Mouse (Mus musculus) hindbrain, embryonic 13.5 days (tissue): Measurements from ENCODE around the gene Creg2. TPM values are rescaled to one million over a fixed set of nuclear protein-coding genes. Genes with fewer than 3 reads are reported as not detected.
"Not testable (repeated sequence)": the region's sequence is repeated elsewhere in the genome, so short reads cannot be mapped to it uniquely, and the experiment has no call there.

Experiments
- ATAC-seq: fragments of 200-750 bp; cut with Nextera tagmentation; 2 replicates; pipeline ENCODE4 v1.8.0; 2017; ENCODE audit warnings: moderate TSS enrichment; ENCODE audit not compliant: low FRiP score
- H3K27ac ChIP-seq: fragments of 300-500 bp; sonication (generic); 2 replicates; pipeline ENCODE4 v1.5.1; 2015; ENCODE audit warnings: inconsistent platforms, mild to moderate bottlenecking, moderate library complexity
- H3K27me3 ChIP-seq: fragments of 300-500 bp; sonication (generic); 2 replicates; pipeline ENCODE4 v1.6.1; 2015; ENCODE audit warnings: mild to moderate bottlenecking, inconsistent platforms
- H3K36me3 ChIP-seq: fragments of 300-500 bp; sonication (generic); 2 replicates; pipeline ENCODE4 v1.6.1; 2015; ENCODE audit warnings: mild to moderate bottlenecking, inconsistent platforms
- H3K4me1 ChIP-seq: fragments of 300-500 bp; sonication (generic); replicated peaks from 2 replicates; pipeline ENCODE4 v1.6.1; 2015; ENCODE audit warnings: inconsistent platforms
- H3K4me2 ChIP-seq: fragments of 300-500 bp; sonication (generic); 2 replicates; pipeline ENCODE4 v1.6.1; 2015; ENCODE audit warnings: inconsistent platforms, mild to moderate bottlenecking, moderate library complexity
- H3K4me3 ChIP-seq: fragments of 300-500 bp; sonication (generic); 2 replicates; pipeline ENCODE4 v1.5.1; 2015; ENCODE audit warnings: mild to moderate bottlenecking, inconsistent platforms
- H3K9ac ChIP-seq: fragments of 300-500 bp; sonication (generic); 2 replicates; pipeline ENCODE4 v1.6.1; 2015; ENCODE audit warnings: mild to moderate bottlenecking, inconsistent platforms
- H3K9me3 ChIP-seq: fragments of 300-500 bp; sonication (generic); 2 replicates; pipeline ENCODE4 v1.6.1; 2016; ENCODE audit warnings: inconsistent platforms
- WGBS: fragments of 180-500 bp; shearing (Covaris S2); methylation state at CpG from one replicate; pipeline ENCODE4 v1.1.7; 2015; 5-methylcytosine and 5-hydroxymethylcytosine counted together
- polyA plus RNA-seq: library from polyadenylated mRNA; unstranded; fragments of >200 nt; fragmentation: Nextera tagmentation; extraction: Ambion mirVana; gene quantifications from 2 replicates; pipeline ENCODE4 v1.2.1, GENCODE M21; 2015

Gene Creg2
- polyA plus RNA-seq, 1 experiment from 2014 or later = 4.8 TPM

DNA sequence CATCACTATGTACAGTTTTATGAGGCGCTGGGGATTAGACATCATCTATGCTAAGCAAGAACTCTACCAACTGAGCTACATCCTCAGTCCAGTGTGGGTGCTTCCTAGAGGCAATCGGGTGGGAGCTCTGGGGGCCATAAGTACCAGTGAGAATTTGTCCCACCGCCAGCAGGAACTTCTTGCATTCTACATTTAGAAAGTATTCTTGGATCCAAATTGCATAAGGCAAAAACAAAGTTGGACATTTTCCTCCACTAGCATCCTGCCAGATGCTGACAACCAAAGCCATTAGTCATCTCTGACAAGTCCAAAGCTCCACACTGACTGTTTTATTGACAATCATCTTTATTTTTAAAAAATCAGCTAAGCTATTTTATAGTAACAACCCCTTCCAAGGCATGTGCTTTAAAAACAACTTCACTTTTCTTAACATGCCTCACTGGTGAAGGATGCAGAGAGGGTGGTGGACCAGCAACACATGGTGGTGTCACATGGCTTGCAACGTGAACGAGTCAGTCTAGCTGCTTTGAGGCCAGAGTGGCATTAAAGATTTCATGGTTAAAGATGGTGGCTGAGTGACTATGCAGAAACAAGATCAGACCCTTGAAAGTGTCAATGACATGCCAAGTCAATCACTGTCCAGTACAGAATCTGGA, 25.1 kb upstream of the Creg2 start:
- 90% methylated on average over 5 of the region's 5 CpGs for WGBS
- Histone ChIP-seq H3K4me2 (no peak overlapping the region), H3K27me3 (no peaks in the 10 kb centered on the region), H3K27ac (no peak overlapping the region), H3K9ac (no peak overlapping the region), H3K9me3 (no peaks in the 10 kb centered on the region), H3K4me3 (no peak overlapping the region), H3K4me1 (no peaks in the 10 kb centered on the region; the same call in 1 of the 2 replicates), H3K36me3 (no peaks in the 10 kb centered on the region)
- no peak for ATAC-seq

DNA sequence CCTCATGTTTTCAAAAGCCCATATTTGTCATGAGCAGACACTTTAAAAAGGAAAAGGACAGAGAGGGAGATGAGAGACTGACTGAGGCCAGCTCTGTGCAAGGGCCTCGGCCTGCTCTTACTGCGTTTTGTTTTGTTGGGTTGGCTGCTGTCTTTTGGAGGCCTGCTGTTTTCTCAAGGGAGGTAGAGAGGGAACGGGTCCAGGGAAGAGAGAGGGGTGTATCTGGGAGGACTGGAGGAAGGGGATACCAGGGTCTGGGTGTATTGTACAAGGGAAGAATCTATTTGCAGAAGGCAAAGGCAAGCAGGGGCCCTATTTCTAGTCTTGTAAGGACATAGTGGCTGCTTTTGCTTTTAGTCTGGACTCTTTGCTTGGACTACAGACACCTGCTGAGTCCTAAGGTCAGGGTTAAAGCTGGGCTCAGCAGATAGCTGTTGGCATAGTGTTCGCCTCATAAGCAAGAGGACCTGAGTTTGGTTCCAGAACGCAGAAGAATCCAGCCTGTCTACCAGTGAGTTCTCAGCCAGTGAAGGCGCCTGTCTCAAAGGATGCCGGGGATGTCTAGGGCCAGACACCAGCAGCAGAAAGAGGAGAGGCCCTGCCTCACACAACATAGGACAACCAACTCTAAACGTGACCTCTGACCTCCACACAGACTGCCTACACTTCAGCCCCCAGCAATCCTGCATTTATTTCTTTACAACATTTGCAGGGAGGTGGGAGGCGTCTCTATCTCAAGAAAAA, 21.3 kb upstream of the Creg2 start:
- no peaks in the 10 kb centered on the region for H3K9me3 ChIP-seq
- no peak overlapping the region for H3K9ac ChIP-seq
- no peak overlapping the region for H3K4me3 ChIP-seq
- no peak overlapping the region for H3K27ac ChIP-seq
- no peaks in the 10 kb centered on the region for H3K36me3 ChIP-seq
- H3K27me3 ChIP-seq = no peaks in the 10 kb centered on the region
- ATAC-seq = no peak
- H3K4me1 ChIP-seq = no peaks in the 10 kb centered on the region; the same call in 1 of the 2 replicates
- H3K4me2 ChIP-seq = no peak overlapping the region
- 76% methylated on average over 9 of the region's 9 CpGs for whole genome bisulfite sequencing

GRCm38 (mm10) chr1:39670211-39670935, 19.1 kb upstream of the Creg2 start:
- 92% methylated on average over 17 of the region's 17 CpGs for WGBS
- ATAC-seq = no peak

DNA sequence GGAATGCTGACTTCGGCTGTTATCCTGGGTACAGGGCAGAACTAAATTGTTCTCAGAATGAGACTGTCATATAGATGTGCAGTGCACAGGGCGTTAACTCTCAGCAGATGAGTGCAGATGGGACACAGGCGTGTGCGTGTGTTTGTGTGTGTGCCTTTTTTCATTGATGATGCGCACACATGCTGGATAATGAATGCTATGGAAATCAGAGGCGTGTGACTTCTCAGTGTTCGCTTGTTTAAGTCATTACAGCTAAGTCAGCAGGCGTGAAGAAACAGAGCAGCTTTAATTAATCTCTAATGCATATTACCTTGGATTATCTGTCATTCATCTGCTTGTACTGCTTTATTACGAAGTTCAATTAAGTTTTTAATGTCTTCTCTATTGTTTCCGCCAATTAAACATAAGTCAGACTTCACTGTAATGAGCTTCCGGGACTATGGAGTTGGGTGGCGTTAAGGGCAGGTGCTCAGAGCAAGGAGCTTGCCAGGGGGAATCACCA, 15.5 kb upstream of the Creg2 start:
- ATAC-seq = peak; percentile 67
- WGBS = 52% methylated on average over 12 of the region's 12 CpGs

More at GRCm38 (mm10) chr1:39670211-39670935, 19.1 kb upstream of the Creg2 start:
- H3K27me3 ChIP-seq = no peaks in the 10 kb centered on the region
- no peaks in the 10 kb centered on the region for H3K36me3 ChIP-seq
- H3K9me3 ChIP-seq = no peaks in the 10 kb centered on the region
- peaks cover 6% of the 10 kb centered on the region; the same call in 1 of the 2 replicates for H3K4me1 ChIP-seq
- H3K9ac ChIP-seq = no peak overlapping the region
- no peak overlapping the region for H3K27ac ChIP-seq
- no peak overlapping the region for H3K4me3 ChIP-seq
- H3K4me2 ChIP-seq = no peak overlapping the region

GRCm38 (mm10) chr1:39664039-39664625, 12.9 kb upstream of the Creg2 start:
- 85% methylated on average over 7 of the region's 7 CpGs for WGBS

More for the DNA sequence above, 15.5 kb upstream of the Creg2 start:
- no peak overlapping the region; the same call in 1 of the 2 replicates for H3K27ac ChIP-seq
- H3K27me3 ChIP-seq = no peaks in the 10 kb centered on the region
- H3K4me2 ChIP-seq = no peak overlapping the region
- H3K9ac ChIP-seq = no peak overlapping the region
- H3K36me3 ChIP-seq = no peaks in the 10 kb centered on the region
- peaks cover 10% of the 10 kb centered on the region; the same call in 1 of the 2 replicates for H3K4me1 ChIP-seq
- H3K4me3 ChIP-seq = no peak overlapping the region
- H3K9me3 ChIP-seq = no peaks in the 10 kb centered on the region

DNA sequence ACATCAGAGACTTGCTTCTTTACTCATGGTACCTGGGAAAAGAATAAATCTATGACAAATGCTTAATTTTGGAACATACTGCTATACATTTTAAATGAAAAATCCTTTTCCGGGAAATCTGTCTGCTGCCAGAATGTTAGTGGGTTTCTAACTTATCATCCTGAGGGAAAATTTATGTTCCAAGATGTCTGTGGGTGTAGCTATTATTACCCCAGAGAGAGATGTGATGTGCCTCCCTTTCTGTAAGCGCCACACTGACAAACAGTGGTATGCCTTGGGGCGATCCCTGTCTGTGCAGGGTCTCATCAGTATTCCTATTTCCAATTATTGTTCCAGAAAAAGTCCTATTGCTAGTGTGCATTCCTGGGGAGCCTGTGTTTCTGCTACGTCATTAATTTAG, 11.8 kb upstream of the Creg2 start:
- H3K36me3 ChIP-seq = no peaks in the 10 kb centered on the region
- H3K4me1 ChIP-seq = peaks cover 10% of the 10 kb centered on the region; the same call in 1 of the 2 replicates
- WGBS = 67% methylated on average over 4 of the region's 4 CpGs
- H3K4me2 ChIP-seq = no peak overlapping the region
- H3K27ac ChIP-seq = no peak overlapping the region
- H3K27me3 ChIP-seq = no peaks in the 10 kb centered on the region
- ATAC-seq = no peak
- H3K9ac ChIP-seq = no peak overlapping the region
- peaks cover 4% of the 10 kb centered on the region; the same call in 1 of the 2 replicates for H3K9me3 ChIP-seq
- no peak overlapping the region for H3K4me3 ChIP-seq

More at GRCm38 (mm10) chr1:39664039-39664625, 12.9 kb upstream of the Creg2 start:
- Histone ChIP-seq H3K36me3 (no peaks in the 10 kb centered on the region), H3K4me2 (no peak overlapping the region), H3K27me3 (no peaks in the 10 kb centered on the region), H3K4me3 (no peak overlapping the region), H3K9ac (no peak overlapping the region), H3K27ac (no peak overlapping the region), H3K4me1 (peaks cover 10% of the 10 kb centered on the region; the same call in 1 of the 2 replicates), H3K9me3 (no peaks in the 10 kb centered on the region)
- no peak for ATAC-seq

DNA sequence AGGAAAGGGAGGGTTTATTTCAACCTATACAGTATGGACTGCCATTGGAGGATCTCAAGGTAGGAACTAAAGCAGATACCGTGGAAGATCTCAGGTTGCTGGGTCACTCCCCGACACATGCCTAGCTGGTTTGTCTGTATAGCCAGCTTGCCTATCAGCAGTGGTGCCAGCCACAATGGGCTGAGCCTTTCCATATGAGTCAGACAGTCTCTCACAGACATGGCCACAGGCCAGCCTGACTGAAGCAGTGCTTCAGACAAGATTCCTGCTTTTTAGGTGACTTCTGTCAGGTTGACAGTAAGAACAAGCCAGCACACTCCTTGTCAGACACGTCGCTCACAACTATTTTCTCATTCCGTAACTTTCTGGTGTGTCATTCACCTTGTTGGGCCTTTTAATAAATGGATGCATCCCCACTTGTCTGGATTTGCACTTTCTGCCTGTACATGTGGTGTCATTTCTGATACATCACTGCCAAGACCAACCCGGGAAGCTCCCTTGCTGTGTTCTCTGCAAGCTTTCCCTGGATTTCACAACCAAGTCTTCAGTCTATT, 5.8 kb upstream of the Creg2 start:
- H3K27ac ChIP-seq = no peak overlapping the region
- H3K4me1 ChIP-seq = no peaks in the 10 kb centered on the region
- no peaks in the 10 kb centered on the region for H3K36me3 ChIP-seq
- 91% methylated on average over 6 of the region's 6 CpGs for WGBS
- H3K9ac ChIP-seq = no peak overlapping the region
- no peak overlapping the region for H3K4me2 ChIP-seq
- no peak for ATAC-seq
- H3K27me3 ChIP-seq = peaks cover 10% of the 10 kb centered on the region; the same call in 1 of the 2 replicates
- peaks cover 4% of the 10 kb centered on the region; the same call in 1 of the 2 replicates for H3K9me3 ChIP-seq
- no peak overlapping the region for H3K4me3 ChIP-seq

DNA sequence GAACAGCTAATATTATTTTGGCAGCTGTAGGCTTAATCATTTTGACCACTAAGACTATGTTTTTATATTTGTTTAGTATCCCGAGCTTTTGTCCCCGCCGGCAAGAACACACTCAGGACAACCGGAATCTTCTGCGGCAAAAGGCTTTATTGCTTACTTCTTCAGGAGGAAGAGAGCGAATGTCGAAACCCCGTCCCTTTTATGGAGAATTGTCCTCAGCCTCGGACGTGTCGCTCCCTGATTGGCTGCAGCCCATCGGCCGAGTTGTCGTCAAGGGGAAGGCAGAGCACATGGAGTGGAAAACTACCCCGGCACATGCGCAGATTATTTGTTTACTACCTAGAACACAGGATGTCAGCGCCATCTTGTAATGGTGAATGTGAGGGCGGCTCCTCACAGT, 3.6 kb upstream of the Creg2 start:
- not testable (repeated sequence) for H3K4me3 ChIP-seq, H3K9me3 ChIP-seq, H3K27ac ChIP-seq, H3K4me2 ChIP-seq, H3K9ac ChIP-seq, H3K36me3 ChIP-seq, ATAC-seq
- H3K27me3 ChIP-seq = peaks cover 24% of the 10 kb centered on the region
- peaks cover 13% of the 10 kb centered on the region for H3K4me1 ChIP-seq
- 91% methylated on average over 18 of the region's 18 CpGs for WGBS

DNA sequence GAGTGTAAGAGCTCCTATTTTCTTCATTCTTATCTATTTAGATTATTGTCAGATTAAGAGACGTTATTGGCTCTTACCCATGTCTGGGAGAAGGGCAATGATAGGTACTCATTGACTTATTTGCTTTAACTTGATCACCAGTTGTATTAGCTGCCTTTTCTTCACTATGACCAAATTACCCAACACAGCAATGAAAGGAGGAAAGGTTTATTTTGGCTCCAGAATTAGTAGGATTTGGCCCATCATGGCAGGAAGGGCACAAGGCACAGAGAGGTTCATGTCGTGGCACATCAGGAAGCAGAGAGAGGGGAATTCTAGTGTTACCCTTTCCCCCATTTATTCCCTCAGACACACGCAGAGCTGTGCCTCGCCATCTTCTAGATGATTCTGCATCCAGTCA, 1.8 kb upstream of the Creg2 start:
- no peaks in the 10 kb centered on the region for H3K36me3 ChIP-seq
- no peak overlapping the region for H3K9ac ChIP-seq
- peaks cover 31% of the 10 kb centered on the region for H3K27me3 ChIP-seq
- H3K9me3 ChIP-seq = no peaks in the 10 kb centered on the region
- no peak overlapping the region for H3K4me3 ChIP-seq
- WGBS = 89% methylated on average over 4 of the region's 4 CpGs
- no peak for ATAC-seq
- H3K4me2 ChIP-seq = no peak overlapping the region
- H3K27ac ChIP-seq = no peak overlapping the region
- H3K4me1 ChIP-seq = peaks cover 16% of the 10 kb centered on the region

DNA sequence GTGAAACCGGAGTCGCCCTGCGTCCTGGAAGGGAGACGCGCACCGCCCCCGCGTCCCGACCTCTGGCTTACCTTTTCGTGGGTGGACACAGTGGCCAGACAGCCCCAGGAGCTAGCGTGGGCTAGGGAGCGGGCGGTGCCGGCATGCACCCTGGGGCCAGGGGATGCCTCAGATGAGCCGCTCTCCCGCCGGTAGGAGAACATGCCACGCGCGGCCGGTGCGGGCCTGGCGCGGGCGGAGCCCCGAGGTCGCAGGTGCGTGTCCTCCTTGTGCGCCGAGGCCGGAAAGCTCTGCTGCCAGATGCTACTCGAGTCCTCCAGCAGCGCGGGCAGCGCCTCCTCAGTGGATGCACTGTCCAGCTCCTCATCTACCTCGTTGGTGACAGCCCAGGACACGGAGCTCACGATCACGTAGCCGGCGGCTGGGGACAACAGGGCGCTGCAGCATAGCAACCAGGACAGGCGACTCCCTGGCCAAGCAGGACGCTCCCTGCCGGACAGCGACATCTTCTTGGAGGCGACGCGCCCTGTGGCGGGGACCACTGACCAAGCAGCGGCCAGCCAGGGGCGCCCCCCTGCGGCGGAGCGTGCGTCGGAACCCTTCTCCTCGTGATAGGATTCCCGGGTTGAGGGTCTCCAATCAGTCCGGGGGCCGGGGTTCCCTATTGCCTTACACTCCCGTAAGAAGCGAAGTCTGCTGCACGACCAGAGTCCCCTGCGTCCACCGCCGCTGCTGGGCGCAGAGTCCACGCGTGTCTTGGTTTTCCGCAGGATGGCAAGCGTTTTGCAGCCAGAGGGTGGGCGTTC, 636 bp downstream of the Creg2 start:
- Histone ChIP-seq H3K9me3 (no peaks in the 10 kb centered on the region), H3K27me3 (peaks cover 31% of the 10 kb centered on the region), H3K4me2 (peak overlapping the region; percentile 99), H3K4me1 (peaks cover 25% of the 10 kb centered on the region), H3K36me3 (no peaks in the 10 kb centered on the region), H3K9ac (peak overlapping the region; percentile 85), H3K4me3 (peak overlapping the region; percentile 64), H3K27ac (peak overlapping the region; percentile 78)
- under 1% methylated on average over 73 of the region's 73 CpGs for WGBS
- peak; percentile 79 for ATAC-seq
